Comparison of ENCODE assay signal across 8 mouse cellular contexts in genomic region chr7:66839463-66840007, GRCm38 (mm10). TPM values are rescaled to one million over a fixed set of nuclear protein-coding genes. Genes with fewer than 3 reads are reported as not detected.
DNase-seq lines count a peak whose midpoint lies in the region; ATAC-seq and TF ChIP-seq lines count a peak whose summit lies in the region.

Adamts17 (plus strand) TSS chr7:66839735.

- peak within 1 kb of the TSS; percentile 73 for H3K4me3 ChIP-seq in left cerebral cortex, adult 2 months

- ATAC-seq in activated CD4-positive, CD25-positive, alpha-beta regulatory T cell, adult 4 months = peak; percentile 98
- peak; percentile 93 for ATAC-seq in common myeloid progenitor, adult 5-6 weeks (replicated peaks; ENCODE audit: low read depth, poor library complexity, severe bottlenecking)
- ATAC-seq in megakaryocyte, adult 5-6 weeks (ENCODE audit: poor library complexity, severe bottlenecking) = peak; percentile 96

- peak; percentile 87 for DNase-seq in gastrocnemius, postnatal 10 days
- DNase-seq in hindlimb bud, embryonic 11.5 days (ENCODE audit: extremely low spot score, low read depth, low spot score) = peak; percentile 92
- peak; percentile 93 to 94 for DNase-seq in left cerebral cortex, adult 2 months (ENCODE audit: extremely low spot score in 1 of 2, low spot score in 2 of 2)
- DNase-seq in right cerebral cortex, adult 18-20 months = peak; percentile 96
- DNase-seq in urinary bladder, adult 2 months (ENCODE audit: low spot score) = peak; percentile 77

- intact Hi-C loops in left cerebral cortex, adult 2 months (cut with DNase I) = loop anchor here (1.0 to 5.0 kb wide), 5 partner anchors 128 to 793 kb away; no protein-coding TSS in a partner anchor

- peak; percentile 88 for TF ChIP-seq CTCF in left cerebral cortex, adult 2 months (IDR thresholded peaks at IDR 0.05)

- peak within 1 kb of the TSS; percentile 78 for H3K27ac ChIP-seq in left cerebral cortex, adult 2 months

RNA-seq across cellular contexts. Expression of gene Adamts17, which starts in this region (rescaled TPM):
- polyA plus RNA-seq in activated CD4-positive, CD25-positive, alpha-beta regulatory T cell, adult 4 months (2017; shearing (Covaris generic)) = under 1 TPM; 0.14 to 0.21 TPM
- total RNA-seq in common myeloid progenitor, adult 5-6 weeks (2017) = 1.2 and 1.9 TPM in 2 replicates
- total RNA-seq in gastrocnemius, postnatal 10 days (2021) = 10 to 100 TPM in 1 of 2 experiments, 1 to 10 TPM in 1; 9.7 to 16.6 TPM
- 10 to 100 TPM; 13.1 to 13.6 TPM for total RNA-seq in left cerebral cortex, adult 2 months (2021)
- not detected in 2 replicates for total RNA-seq in megakaryocyte, adult 5-6 weeks (2015)
- 0.07 TPM in 1 of 2 replicates, not detected in the other for total RNA-seq in megakaryocyte, adult 5-6 weeks (2017)
- 2.1 and 3.7 TPM in 2 replicates for polyA plus RNA-seq in urinary bladder, adult 2 months (2012; rRNA removed)

Comparison
In these comparisons a context has a peak if more than half of its experiments do, and no peak if none do; other contexts are left out.
1. Peak in every context shown above with its lines: DNase-seq, ATAC-seq, H3K4me3 ChIP-seq and H3K27ac ChIP-seq.
2. Peak in ATAC-seq in activated CD4-positive, CD25-positive, alpha-beta regulatory T cell, adult 4 months; RNA of the gene not detected or under 1 TPM.
3. Peak in ATAC-seq in megakaryocyte, adult 5-6 weeks; RNA of the gene not detected or under 1 TPM.